Mouse (Mus musculus): ENCODE results near the gene Twnk.
"Not testable (repeated sequence)": the region's sequence is repeated elsewhere in the genome, so short reads cannot be mapped to it uniquely, and the experiment has no call there.

Twnk gene

DNA sequence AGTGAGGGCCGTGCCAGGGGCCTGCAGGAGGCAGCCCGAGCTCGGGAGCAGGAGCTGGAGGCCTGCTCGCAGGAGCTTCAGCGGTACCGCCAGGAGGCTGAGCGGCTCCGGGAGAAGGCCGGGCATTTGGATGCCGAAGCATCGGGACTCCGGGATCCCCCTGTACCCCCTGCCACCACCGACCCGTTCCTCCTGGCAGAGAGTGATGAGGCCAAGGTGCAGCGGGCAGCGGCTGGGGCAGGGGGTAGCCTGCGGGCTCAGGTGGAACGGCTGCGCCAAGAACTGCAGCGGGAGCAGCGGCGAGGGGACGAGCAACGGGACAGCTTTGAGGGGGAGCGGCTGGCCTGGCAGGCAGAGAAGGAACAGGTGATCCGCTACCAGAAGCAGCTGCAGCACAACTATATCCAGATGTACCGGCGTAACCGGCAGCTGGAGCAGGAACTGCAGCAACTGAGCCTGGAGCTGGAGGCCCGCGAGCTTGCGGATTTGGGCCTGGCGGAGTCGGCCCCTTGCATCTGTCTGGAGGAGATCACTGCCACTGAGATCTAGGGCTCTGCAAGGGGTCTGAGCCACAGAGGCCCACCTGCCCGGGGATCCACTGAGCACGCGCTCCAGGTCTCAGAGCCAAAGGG lies 20.6 kb downstream of the Twnk start:
- no peak for DNase-seq

DNA sequence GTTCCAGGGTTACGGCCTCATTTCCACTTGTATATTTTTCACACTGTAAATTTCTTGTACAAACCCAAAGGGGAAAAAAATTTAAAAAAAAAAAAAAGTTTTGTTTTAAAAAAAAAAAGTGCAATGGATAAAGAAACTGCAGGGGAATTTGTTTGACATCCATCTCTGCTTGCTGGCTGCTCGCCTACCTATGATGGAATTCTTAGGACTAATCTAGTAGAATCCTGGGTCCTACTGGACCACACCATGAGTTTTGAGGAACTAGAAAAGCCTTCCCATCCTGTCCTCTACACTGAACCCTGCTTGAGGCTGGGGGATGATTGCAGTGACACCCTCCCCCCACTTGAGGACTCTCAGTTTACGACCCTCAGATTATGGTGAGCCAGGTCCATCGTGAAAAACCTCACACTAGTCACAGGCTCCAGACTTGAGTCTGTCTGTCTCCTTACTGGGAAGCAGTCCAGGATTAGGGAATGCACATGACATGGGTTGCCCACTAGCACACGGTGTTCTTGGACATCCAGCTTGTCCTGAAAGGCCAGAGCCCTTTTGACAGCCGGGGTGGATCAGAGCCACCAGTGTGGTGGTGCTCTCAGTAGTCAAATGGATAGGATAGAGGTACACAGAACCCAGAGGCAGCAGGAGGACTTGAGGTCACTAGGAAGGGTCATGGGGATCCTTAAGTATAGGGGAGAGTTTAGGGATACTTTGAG lies 21.7 kb downstream of the Twnk start:
- DNase-seq = no peak

DNA sequence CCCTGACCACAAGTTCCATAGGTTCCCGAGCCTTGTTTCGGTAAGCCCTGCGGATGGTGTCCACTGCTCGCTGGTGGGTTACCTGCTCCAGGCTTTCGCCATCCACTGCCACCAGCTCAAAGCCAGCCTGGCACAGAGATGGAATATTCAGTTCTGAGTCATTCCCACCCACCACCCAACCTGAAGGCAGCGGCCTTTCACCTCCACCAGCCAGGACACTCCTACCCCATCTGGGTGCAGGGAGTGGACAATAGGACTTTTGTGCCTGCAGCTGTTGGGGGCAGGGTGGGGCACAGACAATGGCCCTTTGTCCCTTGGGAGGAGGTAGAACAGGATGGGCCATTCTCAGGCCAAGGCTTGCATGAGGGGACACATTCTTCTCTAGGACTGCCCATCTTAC lies 22.4 kb downstream of the Twnk start:
- DNase-seq = no peak

DNA sequence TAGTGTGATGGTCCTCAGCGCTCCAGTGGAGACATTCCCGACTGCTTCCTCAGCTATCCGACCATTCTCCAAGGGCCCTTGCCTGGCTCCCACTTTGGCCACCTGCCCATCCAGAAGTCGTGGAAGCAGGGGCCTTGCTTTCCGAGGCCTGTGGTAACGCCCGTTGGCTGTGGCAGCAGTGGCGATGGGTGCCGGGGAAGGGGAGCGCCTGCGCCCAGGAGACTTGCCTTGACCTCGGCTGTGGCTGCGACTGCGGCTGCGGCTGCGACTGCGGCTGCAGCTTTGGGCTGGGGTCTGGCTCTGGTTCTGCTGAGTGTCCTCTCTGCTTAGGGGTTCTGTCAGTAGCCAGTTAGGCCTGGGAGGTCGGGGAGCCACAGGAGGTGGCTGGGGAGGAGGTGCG lies 23.3 kb downstream of the Twnk start:
- no peak for DNase-seq

DNA sequence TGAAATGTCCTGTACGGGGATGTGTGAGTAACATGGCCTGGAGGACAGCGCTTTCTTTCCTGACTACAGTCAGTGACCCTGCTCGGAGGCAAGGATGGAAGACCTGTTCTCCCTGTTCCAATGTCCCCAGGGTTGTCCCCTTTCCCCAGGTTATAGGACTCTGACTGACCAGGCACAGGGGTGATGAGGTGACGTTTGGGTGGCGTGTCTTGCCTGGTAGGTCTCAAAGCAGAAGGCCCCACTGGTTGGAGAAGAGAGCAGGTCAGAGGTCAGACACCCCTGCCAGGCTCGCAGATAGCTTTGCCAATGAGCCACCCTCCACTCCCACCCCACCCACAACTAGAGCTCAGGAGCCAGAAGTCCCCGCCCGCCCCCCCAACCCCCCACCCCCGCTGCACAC lies 24.1 kb downstream of the Twnk start:
- no peak for DNase-seq

DNA sequence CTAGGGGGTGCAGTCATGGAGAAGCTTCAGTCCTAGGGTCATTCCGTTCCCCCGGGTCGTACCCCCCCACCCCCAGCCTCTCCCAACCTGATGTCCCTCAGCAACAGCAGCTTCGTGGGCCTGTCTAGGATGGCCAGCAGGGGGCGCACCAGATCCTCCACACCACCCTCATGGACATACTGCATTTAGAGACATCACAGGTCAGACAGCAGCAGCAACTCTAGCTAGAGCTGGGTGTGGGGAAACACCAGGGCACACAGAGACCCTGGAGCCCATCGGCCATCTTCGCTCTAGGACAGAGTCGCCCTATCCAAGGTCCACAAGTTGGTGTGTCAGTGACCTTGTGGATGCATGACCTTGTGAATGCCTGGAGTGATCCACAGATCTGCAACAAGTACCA lies 24.6 kb downstream of the Twnk start:
- DNase-seq = peak; percentile 84

DNA sequence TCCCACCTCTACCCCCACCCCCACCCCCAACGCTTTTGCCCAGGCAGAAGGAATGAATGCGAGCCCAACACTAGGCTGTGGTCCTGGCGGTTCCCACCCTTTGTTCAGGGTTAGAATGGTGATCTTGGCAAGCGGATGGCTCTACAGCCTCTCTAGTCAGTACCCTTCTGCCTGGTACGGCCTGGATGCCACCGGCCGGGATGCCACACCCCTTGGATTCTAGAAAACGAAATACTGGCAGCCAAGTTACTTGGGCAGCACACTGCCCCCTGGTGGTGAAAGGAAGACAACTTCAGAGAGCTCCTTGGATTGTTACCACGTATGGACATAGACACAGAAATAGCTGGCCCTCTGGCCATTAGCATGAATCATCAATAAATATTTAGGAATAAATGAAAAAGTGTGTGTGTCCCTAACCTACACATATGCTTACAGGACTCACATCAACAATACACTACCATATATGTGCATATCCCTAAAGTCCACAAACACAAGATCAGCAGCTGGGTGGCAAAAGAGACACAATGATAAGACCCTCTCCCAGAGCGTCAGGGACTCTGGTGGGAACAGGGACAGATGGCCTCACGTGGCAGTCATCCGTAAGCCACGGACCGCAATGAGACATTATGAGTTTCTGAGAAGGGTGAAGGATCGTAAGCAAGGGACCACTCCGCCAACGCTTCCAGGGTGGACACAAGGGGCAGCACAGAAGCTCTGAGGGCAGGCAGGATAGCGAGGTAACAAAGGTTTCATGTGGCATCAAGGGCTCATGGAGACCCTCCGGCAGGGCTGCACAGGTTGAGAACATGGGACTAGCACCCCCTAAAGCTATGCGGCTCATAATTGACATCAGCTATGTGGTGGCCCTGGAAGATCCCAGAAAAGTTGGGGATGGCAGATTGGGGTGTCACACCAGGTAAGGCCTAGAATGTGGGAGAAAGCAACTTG lies 25.6 kb downstream of the Twnk start:
- DNase-seq = peak; percentile 79

DNA sequence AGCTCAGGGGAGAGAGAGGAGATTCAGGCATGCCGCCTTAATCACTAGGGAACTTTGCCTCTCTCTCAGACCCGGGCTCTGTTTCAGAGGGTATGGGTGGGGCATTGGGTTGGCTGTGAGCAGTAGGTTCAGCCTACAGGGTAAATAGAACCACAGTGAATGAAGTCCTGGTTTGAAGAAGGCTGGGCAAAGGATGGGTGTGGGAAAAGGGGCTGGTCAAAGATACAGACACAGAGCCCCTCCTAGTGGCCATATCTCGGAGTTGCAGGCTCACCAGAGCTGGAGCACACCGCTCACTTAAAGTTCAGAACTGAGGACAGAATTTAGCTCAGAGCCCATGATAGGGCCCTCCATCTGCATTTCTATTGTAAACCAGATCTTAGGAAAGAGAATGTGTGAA lies 26.3 kb downstream of the Twnk start:
- peak; percentile 81 for DNase-seq

DNA sequence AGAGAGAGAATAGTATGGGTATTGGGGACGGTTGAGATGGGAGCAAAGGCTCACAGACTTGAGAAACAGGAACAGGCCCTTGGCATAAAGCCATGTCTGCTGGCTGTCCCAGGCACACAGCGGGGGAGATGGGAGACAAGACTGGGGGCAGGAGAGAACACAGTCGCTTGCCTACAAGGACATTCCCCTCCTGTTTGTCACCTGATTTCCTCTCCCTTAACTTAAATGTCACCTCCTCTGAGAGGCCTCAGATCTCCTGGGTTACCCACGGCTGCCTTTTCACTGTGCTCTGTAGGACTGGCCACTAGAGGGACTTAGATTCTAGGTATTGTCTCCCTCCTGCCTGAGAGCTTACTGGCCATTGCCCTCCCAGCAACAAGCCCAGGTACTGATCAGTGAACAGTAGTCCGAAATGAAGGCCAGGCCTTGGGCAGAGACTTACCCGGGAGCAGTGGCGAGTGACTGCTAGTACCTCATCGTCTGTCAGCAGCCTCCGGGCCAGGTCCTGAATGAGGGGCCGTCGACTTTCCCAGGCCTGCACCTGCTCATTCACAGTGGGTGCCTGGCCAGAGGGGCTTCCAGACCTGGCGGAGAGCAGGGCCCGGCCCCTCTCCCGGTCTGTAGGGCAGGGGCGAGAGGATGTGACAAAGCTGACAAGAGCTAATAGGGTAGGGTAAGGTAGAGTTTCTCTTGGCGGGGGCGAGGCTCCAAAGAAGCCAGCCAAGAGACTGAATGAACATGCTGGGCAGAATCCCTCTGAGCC lies 27.3 kb downstream of the Twnk start:
- DNase-seq = no peak

DNA sequence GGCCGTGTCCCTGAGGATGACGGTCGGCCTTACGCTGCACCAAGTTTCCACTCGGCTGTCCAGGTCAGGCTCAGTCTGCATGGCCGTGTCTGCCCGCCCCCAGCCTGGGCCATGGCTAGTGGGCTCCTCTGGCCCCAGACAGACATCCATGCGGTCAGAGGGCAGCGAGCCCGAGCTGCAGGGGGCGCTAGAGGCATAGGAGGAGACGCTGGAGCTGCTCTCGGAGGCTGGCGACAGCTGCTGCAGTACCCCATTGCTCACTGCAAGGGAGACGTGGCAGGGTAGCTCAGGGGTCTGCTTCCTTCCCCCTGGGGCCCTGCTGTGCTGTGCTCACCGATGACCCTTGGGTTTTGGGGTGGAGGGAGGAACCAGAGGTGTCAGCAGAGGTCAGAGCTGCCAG lies 31.4 kb downstream of the Twnk start:
- DNase-seq = peak; percentile 86

DNA sequence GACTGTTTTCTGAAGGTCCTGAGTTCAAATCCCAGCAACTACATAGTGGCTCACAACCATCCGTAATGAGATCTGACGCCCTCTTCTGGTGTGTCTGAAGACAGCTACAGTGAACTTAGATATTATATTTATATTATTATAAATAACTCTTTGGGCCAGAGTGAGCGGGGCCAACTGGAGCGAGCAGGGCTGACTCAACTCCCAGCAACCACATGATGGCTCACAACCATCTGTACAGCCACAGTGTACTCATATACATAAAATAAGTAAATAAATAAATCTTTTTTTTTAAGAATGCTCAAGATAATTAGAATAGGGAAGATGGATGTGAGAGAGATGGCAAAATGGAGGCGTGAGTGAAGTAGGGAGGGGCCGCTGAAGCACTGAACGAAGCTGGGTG lies 32.7 kb downstream of the Twnk start:
- DNase-seq = not testable (repeated sequence)

DNA sequence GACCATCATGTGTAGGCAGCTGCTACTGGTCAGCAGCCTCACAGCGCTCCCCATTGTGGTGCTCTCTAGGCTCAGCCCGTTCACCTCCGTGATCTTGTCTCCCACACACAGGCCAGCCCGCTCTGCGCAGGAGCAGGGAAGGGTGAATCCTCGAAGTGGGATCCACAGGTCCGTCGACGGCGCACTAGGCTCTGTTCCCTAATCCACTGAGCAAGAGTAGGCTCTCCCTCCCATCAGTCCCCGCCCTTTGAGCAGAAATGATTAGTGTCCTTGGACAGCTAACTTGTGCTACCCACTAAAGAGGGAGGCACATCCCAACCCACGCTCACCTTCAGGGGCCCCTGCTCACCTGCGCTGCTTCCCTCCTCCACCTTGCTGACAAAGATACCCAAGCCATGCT lies 34.8 kb downstream of the Twnk start:
- no peak for DNase-seq

DNA sequence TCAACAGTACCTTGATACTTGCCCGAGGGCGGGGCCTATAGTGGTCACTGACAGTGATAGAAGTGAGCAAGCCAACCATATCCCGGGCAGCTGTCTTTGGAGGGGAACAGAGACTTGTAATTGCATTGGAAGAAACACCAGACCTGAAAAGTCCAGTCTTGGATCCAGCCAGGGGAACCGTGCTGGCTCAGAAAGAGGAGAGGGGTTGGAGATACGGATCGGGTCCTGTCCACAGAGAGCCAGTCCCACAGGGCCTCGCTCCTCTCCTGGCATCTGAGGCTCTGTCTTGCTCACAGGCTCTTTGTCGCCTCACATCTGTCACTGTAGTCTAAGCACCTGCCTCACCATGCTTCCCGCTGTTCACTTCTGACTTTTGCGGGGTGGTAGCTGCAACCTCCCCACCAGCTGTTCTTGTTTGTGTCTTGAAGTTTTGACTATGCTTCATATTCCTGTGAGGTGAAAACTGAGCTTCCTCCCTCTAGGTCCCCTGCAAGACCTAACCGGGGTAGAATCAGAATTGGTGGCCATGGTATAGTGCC lies 39.0 kb downstream of the Twnk start:
- peak; percentile 30 for DNase-seq

DNA sequence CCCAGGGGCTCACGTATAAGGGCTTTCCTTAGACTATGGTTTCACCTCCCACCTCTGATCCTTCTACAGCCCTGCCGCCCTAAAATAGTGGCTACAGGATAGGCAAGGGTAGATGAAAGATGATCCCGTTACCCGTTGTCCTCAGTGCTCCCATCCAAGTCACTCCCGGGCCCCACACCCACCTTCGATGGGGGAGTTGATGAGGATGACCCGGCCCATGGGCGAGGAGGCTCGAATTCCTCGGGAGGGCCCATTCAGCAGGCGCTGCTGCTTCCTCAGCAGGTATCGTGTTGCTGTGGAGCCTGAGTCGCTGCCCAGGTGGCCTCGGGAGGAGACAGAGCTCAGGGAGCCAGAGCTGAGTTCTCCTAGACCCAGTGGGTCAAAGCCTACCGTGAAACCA lies 39.8 kb downstream of the Twnk start:
- DNase-seq = no peak

DNA sequence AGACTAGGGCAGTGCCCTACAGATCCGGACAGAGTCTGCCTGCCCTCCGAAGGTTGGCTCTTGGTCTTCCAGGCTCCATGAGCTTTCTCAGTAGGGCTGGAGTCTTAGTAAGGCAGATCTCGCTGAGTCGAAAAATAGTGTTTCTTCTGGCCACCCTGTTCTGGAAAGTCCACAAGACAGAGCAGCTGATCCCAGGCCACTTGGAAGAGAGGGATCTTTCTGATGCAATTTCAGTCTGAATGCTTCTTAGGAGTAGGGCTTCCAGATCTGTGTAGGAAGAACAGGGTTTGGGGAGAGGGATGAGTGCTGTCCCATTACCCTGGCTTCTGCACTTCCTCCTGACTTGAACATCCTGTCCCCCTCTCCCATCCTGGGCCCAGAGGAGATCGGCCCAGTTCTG lies 40.2 kb downstream of the Twnk start, which contains the start of gene Pdzd7:
TSS of gene Pdzd7 (minus strand) at position 67 of the 400 bp plus-strand sequence.
- DNase-seq = no peak

DNA sequence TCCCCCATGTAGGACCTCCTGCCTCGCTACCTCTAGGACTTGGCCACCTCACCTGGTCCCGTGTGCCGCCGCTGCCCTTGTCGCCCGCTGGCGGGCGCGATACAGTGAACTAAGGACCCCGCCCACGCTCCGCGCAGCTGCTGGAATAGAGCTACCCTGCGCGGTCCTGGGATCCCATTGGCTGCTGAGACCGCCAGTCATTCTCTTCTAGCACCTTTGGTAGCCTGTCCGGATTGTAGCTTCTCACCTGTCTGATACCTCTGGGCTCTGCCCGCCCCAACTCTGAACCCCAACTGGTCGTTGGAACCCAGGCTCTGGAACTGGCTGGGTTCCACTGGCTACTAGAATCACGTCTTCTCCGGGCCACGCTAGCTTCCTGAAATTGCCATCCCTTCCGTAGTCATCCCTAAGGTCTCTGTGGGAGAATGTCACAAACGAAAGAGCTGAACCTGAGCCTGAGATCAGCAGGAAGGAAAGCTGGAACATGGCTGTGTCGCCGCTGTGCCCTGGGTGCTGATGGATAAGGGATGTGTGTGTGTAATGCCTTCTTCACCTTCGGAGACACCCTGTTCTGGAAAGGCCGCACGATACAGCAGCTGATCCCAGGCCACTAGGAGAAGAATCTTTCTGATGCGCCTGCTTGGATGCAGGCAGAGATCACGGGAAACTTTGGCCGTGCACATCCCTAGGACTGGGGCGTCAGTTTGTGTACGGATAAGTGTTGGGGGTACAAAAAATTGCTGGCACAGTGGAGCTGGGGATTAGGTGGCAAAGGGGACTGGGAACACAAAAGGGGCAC lies 41.3 kb downstream of the Twnk start:
- peak; percentile 85 for DNase-seq

DNA sequence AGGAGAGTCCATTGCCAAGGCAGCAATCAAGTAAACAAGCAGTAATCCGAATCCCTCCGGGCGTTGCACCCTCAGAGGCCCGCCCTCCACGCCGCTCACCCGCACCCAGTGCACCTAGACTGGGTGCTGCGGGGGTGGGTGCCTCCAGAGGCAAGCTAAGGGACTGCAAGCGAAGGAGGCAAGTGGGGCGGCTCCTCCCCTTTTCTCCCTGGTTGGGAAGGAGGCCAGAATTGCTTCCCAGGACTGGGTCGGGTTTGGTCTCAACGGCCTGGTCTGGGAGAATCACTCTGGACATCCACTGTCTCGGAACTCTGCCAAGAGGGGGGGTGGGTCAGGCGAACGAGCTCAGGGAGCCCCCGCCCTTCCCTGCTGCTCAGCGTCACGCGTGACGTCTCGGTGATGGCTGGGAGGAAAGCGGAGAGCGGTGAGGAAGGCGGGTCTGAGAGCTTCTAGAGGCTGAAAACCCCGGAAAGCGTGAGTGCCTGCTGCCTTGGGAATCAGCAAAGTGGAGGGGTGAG lies 42.0 kb downstream of the Twnk start, which contains the start of gene Sfxn3:
TSS of gene Sfxn3 (plus strand) at position 87 of the 518 bp plus-strand sequence.
- peak; percentile 89 for DNase-seq

DNA sequence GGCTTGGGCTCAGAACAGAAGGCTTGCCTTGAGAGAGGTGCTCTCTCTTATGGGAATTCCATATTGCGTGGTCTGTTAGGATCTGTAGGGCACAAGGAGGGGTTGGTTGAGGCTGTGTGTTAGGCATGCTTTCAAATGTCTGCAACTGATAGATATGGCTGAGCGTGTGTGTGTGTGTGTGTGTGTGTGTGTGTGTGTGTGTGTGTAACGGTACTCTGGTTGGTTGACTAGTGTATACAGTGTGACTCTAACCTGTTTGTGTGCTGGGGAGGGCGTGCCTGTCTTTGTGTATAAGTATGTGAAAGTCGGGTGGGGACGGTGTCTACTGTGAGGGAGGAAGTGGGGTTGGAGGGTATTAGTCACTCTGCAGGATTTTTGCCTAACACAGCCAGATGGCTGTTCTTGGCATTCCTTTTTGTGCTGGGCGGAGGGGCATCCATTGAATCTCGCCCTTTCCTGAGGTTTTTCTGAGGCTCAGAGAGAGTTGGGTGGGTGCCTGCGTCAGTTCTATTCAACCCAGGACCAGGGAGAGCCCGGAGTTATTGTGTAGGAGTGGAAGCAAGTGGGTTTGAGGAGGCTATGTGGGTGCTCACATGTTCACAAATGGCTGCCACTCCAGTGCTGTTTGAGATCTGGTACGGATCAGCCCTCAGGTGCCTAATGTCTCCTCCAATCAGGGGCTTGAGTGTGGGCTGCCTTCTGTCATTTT lies 42.6 kb downstream of the Twnk start:
- peak; percentile 60 for DNase-seq

DNA sequence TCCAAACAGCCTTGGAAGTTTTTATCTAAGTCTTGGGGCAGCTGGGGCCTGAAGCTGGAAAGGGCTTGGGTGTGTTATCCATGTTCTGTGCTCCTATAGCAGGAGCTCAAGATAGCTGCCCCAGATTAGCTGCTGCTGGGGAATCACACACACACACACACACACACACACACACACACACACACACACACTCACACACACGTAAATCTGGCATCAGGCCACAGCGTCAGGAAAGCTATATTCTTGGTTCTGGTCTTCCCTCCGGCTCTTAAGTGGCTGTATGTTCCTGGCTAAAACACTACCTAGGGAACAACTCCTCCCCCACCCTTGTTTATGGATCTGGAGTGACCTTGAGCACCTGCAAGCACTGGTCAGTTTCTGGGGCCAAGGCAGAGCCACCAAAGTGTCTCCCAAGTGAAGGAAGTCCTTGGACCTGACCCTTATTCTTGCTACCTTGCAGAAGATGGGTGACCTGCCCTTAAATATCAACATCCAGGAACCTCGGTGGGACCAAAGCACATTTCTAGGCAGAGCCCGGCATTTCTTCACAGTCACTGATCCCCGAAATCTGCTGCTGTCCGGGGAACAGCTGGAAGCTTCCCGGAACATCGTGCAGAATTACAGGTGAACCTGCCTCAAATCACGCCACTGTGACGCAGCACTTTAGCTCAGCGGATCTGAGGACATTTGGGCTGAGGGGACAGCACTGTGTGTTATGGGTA lies 43.3 kb downstream of the Twnk start:
- no peak for DNase-seq

DNA sequence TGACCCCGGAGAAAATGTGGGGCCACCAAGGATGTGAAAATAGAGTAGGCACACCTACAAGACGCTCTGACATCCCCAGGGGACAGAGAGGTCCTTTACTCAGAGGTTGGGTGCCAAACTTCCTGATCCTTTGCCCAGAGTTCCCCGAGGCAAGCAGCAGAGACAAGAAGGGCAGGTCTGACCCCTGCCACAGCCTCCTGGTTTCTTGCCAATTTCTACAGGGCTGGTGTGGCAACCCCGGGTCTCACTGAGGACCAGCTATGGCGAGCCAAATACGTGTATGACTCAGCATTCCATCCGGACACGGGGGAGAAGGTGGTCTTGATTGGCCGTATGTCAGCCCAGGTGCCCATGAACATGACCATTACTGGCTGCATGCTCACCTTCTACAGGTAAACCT lies 44.1 kb downstream of the Twnk start:
- no peak for DNase-seq
